Mouse (Mus musculus) adrenal gland, postnatal 14 days (tissue): Measurements from ENCODE around the gene Mfng. TPM values are rescaled to one million over a fixed set of nuclear protein-coding genes. Genes with fewer than 3 reads are reported as not detected.
A peak's percentile ranks its signal among the peaks of the same experiment; 100 is the strongest.

ENCODE experiments used
- DNase-seq: peaks from one replicate; pipeline ENCODE4 v3.0.0; 2021; ENCODE audit warnings: mixed read lengths
- total RNA-seq: library from RNA; stranded (reverse); gene quantifications from 2 replicates; pipeline ENCODE4 v1.2.3, GENCODE M21; 2021

Gene Mfng
- total RNA-seq, 1 experiment from 2014 or later: 13.1 TPM

- no peak for DNase-seq
Observed at GRCm38 (mm10) chr15:78755966-78756725, 17.1 kb downstream of the Mfng start.

- DNase-seq: peak; percentile 55
Observed at GRCm38 (mm10) chr15:78755226-78755625, 18.0 kb downstream of the Mfng start.

DNA sequence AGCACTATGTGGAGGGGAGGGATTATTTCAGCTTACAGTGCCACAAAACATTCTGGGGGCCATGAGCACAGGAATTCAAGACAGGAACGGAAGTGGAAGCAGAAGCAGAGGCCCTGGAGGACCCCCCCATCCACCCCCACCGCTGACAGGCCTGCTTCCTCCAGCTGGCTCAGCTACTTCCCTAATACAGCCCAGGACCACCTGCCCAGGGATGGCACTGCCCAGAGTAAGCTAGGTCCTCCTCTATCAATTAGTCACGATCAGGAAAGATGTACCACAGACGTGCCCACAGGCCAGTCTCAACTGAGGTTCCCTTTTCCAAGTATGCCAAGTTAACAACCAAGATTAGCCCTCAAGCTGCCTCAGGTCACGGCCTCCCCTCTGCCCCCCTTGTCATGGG, 19.1 kb downstream of the Mfng start:
- DNase-seq: no peak

GRCm38 (mm10) chr15:78752991-78753390, 20.3 kb downstream of the Mfng start:
- no peak for DNase-seq

- no peak for DNase-seq
Observed at GRCm38 (mm10) chr15:78750608-78751350, 22.5 kb downstream of the Mfng start.

DNA sequence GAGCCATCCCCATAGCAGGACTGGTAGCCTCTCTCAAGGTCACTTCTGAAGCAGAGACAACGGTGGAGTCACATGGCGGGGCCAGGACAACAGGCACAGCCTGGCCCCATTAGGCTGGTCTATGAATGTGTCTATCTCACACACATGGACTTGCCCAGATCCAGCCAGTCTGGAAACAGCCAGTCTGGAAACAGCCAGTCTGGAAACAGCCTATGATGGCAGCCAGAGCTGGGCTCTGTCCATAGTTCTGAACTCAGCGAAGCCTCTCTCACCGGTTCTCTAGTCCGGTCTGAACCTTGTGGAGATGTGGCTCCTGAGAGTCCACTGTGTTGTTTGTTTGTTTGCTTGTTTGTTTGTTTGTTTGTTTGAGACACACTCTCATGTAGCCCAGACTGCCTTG, 23.4 kb downstream of the Mfng start:
- peak; percentile 57 for DNase-seq

DNA sequence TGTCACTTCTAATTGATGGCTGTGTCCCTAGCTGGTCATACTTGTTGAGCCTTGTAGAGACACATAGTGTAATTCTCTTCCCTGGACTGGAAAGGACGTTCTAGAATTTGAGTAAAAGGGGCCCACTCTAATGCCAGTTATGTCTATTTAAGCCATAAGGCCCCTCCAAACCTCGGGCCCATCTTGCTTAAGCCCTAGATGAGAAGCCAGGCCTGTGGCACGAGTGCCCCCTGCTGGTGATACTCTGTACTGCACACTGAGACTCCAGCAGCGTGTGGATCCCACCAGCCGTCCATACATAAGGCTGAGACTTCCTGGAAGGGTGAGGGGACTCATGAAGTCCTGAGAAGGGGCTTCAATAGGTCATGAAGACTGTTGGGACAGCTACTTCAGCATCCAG, 29.1 kb downstream of the Mfng start:
- peak; percentile 88 for DNase-seq

DNA sequence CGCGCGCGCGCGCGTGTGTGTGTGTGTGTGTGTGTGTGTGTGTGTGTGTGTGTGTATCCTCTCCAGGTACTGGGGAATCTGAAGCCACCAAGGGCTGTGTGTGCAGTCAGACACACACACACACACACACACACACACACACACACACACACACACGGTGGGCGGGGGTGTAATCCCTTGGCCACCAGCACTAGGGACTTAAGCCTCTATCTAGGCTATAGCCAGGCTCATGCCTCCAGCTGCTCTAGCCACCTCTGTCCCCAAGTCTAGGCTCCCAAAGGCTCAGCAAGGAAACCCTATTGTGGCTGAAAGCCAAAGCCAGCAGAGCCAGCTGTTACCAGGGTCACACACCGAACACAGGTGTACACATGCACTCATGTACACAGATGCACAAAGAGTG, 30.4 kb downstream of the Mfng start:
- no peak for DNase-seq

DNA sequence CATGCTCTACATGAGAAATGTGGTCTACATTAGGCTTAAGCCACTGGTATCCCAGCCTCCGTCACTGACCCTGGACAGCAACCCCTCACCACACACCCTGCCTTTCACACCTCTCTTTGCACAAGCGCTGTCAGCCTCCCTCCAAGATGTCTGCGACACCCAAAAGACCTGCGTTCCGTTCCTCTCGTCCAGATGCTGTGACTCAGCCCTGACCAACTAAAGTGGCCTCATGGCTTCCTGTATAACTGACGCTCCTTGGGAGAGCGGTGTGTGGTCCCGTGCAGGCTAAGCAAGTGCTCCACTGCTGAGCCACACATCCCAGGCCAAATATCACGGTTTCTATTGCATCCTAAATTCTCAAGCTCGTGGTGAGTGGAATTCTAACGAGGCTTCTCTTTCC, 32.6 kb downstream of the Mfng start:
- DNase-seq: no peak

DNA sequence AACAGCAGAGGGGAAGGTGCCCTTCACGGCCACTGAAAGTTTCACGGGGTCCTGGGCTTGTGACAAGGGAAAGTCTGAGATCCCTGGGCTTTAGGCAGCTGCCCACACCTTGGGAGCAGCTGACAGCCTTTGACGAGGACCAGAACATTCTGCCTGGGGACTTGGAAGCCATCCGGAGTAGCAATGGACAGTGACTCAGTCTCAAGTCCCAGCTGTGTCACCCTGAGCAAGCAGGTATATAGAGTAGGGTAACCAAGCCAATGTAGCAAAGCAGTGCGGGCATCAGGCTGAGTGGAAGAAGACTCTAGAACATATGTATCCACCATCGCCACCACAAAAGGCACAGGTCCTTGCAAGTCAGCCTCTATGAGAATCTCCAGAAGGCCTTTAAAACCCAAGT, 36.1 kb downstream of the Mfng start:
- DNase-seq: no peak

DNA sequence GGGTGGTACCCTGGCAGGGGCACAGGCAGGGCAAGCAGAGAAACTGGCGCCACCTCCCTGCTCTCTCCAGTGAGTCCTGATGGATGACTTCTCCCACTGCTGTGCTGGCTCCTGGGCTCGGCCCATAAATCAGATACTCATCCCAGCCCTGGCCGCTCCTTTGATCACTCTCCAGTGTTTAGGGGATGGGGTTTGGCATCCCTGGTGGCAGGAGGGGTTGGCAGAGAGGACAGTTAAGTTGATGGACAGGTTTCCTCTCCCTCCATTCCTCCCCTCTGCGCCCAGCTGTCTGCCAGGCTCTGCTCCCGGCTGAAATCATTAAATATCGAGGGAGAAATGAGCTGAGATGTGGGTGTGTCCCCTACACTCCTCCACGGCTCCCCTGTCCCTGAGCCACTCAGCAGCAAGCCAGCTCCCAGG, 36.6 kb downstream of the Mfng start:
- peak; percentile 56 for DNase-seq

DNA sequence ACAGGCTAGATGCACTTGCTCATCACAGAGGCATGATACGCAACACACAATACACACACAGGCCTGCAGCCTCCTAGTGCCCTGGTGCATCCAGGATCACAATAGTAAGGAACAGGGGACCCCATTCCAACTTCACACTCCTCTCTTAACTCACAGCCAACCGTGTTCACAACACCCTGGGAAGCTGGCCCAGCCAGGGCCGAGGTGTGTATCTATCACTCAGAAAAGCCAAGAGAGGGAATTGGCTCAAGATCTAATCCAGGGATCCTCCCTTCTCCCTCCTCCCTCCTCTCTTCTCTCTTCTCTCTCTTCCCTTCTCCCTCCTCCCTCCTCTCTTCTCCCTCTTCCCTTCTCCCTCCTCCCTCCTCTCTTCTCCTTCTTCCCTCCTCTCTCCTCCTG, 37.1 kb downstream of the Mfng start:
- no peak for DNase-seq

DNA sequence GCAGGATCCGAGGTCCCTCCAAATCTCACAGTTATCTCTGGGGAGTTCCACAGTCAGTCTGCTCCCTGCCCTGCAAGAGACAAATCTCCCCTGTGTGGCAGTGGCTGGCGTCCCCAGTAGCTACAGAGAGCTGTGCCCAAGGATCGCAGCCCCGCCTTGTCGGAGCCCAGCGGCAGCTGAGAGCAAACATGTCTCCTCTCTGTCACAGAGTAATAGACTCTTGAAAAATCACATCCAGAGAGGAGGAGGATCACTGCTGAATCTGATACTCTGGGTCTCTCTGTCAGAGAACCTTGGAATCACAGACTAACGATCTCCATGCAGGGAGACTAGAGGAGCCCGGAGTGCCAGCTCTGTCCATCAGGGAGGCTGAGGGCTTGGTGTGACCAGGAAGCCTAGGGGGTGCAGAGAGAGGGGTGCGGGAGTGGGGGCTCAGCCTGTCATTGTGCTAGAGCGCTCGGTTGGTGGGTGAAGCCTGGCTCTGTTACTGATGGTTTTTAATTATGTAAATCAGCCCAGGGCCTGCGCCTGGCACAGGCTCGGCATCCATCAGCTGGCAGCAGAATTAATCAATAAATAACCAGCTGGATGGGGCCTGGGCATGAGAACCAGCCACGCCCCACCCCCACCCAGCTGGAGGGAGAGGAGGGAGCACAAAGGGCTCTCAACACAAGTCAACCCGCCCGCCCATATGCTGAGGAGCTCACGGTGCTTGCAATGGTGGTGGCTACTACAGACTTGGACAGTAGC, 37.7 kb downstream of the Mfng start:
- no peak for DNase-seq

GRCm38 (mm10) chr15:78731830-78732229, 41.4 kb downstream of the Mfng start:
- DNase-seq: no peak

- DNase-seq: no peak
Observed at GRCm38 (mm10) chr15:78730315-78731049, 42.8 kb downstream of the Mfng start.

DNA sequence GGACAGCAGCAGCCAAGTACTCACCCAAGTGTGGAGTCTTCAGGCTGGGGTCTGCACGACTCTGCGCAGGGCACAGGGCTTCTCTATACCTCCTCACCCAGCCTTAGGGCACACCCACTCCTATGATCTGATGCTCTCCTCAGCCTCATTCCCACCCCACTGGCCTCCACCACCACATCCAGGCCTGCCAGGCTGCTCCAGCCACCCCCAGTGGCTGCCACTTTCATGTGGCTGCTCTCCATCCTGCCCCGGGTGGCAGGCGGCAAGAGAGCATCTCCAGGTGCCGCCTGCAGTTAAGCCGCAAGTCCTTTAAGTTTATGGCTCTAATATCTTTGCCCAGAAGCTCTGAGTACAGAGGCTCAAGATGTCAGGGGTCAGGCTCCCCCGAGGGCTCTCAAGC, 46.6 kb downstream of the Mfng start:
- DNase-seq: no peak

DNA sequence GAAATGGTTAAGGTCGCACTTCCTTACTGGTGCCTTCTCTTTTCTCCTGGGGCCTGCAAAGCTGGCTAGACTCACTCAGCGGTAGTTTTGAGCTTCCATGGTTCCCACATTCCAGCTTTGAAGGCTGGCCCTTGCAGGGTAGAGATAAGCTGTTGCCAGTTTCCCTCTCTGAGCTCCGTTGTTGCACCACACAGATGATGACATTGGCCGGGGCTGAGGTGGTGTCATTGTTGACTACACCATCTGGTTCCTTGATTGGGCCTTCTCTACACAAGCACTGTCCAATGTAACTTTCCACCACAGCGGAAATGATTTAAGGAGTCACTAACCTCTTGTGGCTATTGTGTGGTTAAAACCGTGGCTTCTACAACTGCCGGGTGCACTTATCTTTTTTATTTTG, 52.7 kb downstream of the Mfng start:
- peak; percentile 87 for DNase-seq

DNA sequence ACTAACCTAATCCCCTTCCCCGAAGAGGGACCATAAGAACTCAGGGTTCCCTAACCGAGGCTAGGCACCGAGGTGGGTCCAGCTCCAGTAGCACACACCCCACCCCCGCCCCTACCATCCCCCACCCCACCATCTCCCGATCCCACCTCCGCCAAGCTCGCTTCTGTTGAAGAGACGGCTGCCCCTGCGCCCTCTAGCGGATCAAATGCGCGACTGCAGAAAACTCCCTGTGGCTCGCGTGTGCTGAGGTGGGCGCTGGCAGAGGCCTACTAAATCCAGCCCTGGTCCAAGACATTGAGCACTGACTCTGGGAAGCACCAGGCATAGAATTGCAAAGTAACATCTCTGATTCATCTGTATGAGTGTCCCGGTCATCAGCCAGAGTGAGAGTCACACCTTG, 53.2 kb downstream of the Mfng start:
- DNase-seq: peak; percentile 78

GRCm38 (mm10) chr15:78719416-78719815, 53.9 kb downstream of the Mfng start:
- DNase-seq: no peak

GRCm38 (mm10) chr15:78718290-78719250, 54.7 kb downstream of the Mfng start, which contains the start of gene Elfn2:
Gene Elfn2 (minus strand): TSS chr15:78718771.
- DNase-seq: peak; percentile 31

DNA sequence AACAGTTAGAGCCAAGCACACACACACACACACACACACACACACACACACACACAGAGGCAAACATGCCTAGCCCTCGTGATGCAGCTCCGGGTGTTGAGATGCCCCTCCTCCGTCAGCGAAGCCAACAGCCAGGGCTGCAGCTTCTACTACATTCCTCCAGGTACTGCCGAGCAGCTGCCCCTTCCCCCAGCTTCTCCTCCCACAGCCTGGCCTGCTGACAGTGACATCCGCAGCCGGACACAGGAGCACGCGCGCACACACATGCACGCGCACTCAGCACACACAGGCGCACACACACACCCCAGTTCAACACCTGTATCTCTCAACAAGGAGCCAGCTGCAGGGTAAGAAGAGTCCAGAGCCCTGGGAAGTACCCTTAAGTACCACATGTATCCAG, 56.3 kb downstream of the Mfng start:
- no peak for DNase-seq
